Mouse (Mus musculus): ENCODE measurements around the gene Olfr175-ps1. TPM values are rescaled to one million over a fixed set of nuclear protein-coding genes. Genes with fewer than 3 reads are reported as not detected.

Olfr175-ps1 gene
- polyA plus RNA-seq (2015; fragmentation: Nextera tagmentation; extraction: Ambion mirVana): not detected in 2 replicates

DNA sequence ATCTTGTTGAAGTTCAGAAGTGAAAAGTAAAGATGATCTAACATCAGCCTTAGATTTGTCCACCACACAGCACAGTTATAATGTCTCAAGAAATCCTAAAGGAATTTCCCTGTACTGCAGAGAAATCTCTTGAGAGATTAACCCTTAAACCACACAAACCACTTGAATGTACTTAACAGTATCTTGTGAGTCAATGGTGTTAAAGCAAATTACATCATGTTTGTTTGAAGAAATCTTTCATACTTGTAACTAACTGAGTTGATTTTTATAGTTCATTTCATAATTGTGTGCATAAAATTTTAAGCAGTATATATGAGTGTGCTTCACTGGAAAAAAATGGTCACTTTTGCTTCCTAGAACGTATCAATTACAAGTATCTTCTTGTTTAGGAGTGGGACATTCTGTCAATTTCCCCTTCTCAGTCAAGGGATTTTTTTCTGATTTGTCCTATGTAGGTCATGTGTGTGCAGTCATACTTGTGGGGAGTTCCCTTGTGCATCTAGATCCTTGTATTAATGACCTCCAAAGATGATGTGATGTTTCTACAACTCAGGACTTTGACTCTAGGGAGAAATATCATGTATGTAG, at the start of gene Olfr175-ps1:
TSS of gene Olfr175-ps1 (minus strand) at position 51 of the 588 bp plus-strand sequence.
- no peak for DNase-seq (ENCODE audit: low spot score)

- DNase-seq (ENCODE audit: low spot score): no peak
These were observed 48.1 kb upstream of the Olfr175-ps1 start, which contains the start of gene Olfr177 for GRCm38 (mm10) chr16:58874668-58875067. Olfr177 (minus strand) TSS chr16:58874768.

DNA sequence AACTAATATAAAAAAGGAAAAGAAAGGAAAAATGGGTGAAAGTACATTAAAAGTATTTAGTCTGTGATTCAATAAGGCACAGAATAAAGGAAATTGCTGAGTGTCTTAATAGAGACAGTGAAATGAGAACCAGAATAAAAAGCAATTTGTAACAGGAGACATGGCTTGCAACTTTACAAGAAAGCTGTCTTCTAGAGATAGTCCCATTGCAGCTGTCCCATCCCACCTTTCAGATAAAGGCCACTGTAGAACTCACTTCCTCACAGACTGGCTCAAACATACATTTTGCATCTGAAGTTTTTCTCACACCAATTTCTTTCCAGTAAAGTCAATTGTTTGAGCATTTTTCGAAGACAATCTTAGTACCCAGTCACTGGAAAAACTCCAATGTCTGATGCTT, 34.9 kb upstream of the Olfr175-ps1 start:
- no peak for DNase-seq (ENCODE audit: low spot score)

DNA sequence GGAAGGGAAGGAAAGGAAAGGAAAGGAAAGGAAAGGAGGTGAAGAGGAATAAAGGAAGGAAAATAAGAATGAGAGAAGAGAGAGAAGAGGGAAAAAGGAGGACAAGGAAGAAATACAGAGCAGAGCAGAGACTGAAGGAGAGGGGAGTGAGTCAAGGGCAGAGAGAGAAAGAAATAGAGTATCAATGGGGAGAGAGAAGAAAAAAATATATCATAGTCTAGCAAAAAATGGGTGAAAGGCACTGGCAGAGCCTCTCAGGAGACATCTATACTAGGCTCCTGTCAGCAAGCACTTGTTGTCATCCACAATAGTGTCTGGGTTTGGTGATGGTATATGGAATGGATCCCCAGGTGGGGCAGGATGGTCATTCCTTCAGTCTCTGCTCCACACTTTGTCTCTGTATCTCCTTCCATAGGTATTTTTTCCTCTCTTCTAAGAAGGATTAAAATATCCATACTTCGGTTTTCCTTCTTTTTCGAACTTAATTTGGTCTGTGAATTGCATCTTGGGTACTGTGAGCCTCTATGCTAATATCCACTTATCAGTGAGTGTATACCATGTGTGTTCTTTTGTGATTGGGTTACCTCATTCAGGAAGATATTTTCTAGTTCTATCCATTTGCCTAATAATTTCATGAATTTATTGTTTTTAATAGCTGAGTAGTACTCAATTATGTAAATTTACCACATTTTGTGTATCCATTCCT, 33.6 kb upstream of the Olfr175-ps1 start:
- DNase-seq (ENCODE audit: low spot score): no peak

- no peak for DNase-seq (ENCODE audit: low spot score)
These were observed 26.4 kb downstream of the Olfr175-ps1 start, which contains the start of gene Olfr173 for GRCm38 (mm10) chr16:58800168-58800567. Olfr173 (minus strand) TSS chr16:58800268.

Other genes with a start within 250 kb of the Olfr175-ps1 start
- gene Gm813, start 209.8 kb downstream of the Olfr175-ps1 start, polyA plus RNA-seq (2015; fragmentation: Nextera tagmentation; extraction: Ambion mirVana): not detected in 2 replicates
- not detected in 2 replicates for gene E330017A01Rik, start 188.0 kb downstream of the Olfr175-ps1 start, polyA plus RNA-seq (2015; fragmentation: Nextera tagmentation; extraction: Ambion mirVana)
- gene Cpox, start 156.5 kb downstream of the Olfr175-ps1 start, polyA plus RNA-seq (2015; fragmentation: Nextera tagmentation; extraction: Ambion mirVana): 15.9 and 16.3 TPM in 2 replicates
- 0.79 and 1.7 TPM in 2 replicates for gene Gpr15, start 107.7 kb downstream of the Olfr175-ps1 start, polyA plus RNA-seq (2015; fragmentation: Nextera tagmentation; extraction: Ambion mirVana)
- 51.0 and 58.6 TPM in 2 replicates for gene Cldnd1, start 98.9 kb downstream of the Olfr175-ps1 start, polyA plus RNA-seq (2015; fragmentation: Nextera tagmentation; extraction: Ambion mirVana)
- gene Olfr172, start 63.6 kb downstream of the Olfr175-ps1 start, polyA plus RNA-seq (2015; fragmentation: Nextera tagmentation; extraction: Ambion mirVana): not detected in 2 replicates
- gene Olfr173, start 26.5 kb downstream of the Olfr175-ps1 start, polyA plus RNA-seq (2015; fragmentation: Nextera tagmentation; extraction: Ambion mirVana): not detected in 2 replicates
- not detected in 2 replicates for gene Olfr177, start 48.0 kb upstream of the Olfr175-ps1 start, polyA plus RNA-seq (2015; fragmentation: Nextera tagmentation; extraction: Ambion mirVana)
- not detected in 2 replicates for gene Olfr178, start 65.3 kb upstream of the Olfr175-ps1 start, polyA plus RNA-seq (2015; fragmentation: Nextera tagmentation; extraction: Ambion mirVana)
- gene Olfr181, start 102.0 kb upstream of the Olfr175-ps1 start, polyA plus RNA-seq (2015; fragmentation: Nextera tagmentation; extraction: Ambion mirVana): not detected in 2 replicates
- gene Olfr180, start 102.6 kb upstream of the Olfr175-ps1 start, polyA plus RNA-seq (2015; fragmentation: Nextera tagmentation; extraction: Ambion mirVana): not detected in 2 replicates
- gene Olfr183, start 168.6 kb upstream of the Olfr175-ps1 start, polyA plus RNA-seq (2015; fragmentation: Nextera tagmentation; extraction: Ambion mirVana): not detected in 2 replicates
- not detected in 2 replicates for gene Olfr186, start 203.5 kb upstream of the Olfr175-ps1 start, polyA plus RNA-seq (2015; fragmentation: Nextera tagmentation; extraction: Ambion mirVana)
- not detected in 2 replicates for gene Olfr187, start 213.0 kb upstream of the Olfr175-ps1 start, polyA plus RNA-seq (2015; fragmentation: Nextera tagmentation; extraction: Ambion mirVana)

All from thymus, postnatal 0 days (tissue).